Mouse (Mus musculus) E14TG2a.4 (cell line): ENCODE measurements around the gene Tspan9.

Experiments used
- CTCF ChIP-seq: conservative IDR thresholded peaks from 2 replicates; pipeline ENCODE4 v1.5.1; 2014; ENCODE audit warnings: low read length
- NANOG ChIP-seq: IDR thresholded peaks from 2 replicates; pipeline ENCODE4 v1.6.1; 2014; ENCODE audit warnings: borderline replicate concordance, low read length, mixed read lengths

GRCm38 (mm10) chr6:127965497-127965896 lies 177.9 kb downstream of the Tspan9 start:
- peak; percentile 16 for TF ChIP-seq CTCF
- no peak for TF ChIP-seq NANOG
